Mouse (Mus musculus): ENCODE results near the gene Hist1h3g.

DNA sequence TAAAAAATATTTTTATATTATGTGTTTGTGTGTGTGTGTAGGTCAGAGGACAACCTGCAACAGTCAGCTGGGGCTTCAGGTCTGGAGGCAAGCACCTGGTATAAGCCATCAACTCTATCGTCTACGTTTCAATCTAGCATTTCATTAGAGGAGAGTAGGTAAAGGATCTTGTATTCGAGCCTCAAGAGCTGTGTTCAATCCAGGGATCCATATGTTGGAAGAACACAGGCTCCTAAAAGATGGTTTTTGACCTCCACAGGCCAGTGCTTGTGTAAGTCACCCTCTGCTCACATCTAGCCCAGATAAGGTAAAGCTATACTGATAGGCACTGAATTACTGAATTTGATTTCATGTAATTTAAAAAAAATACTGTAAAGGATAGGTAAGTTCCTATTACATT lies 21.7 kb downstream of the Hist1h3g start:
- TF ChIP-seq CTCF (IDR thresholded peaks at IDR 0.05; ENCODE audit: control insufficient read depth, insufficient read depth, insufficient read length) (no peak), USF1 (IDR thresholded peaks at IDR 0.05; ENCODE audit: low read depth) (no peak), CEBPB (IDR thresholded peaks at IDR 0.05; ENCODE audit: low read depth) (no peak), MYOG (IDR thresholded peaks at IDR 0.05; ENCODE audit: control insufficient read depth, extremely low read depth, insufficient read length) (no peak)

Data from C2C12 (cell line).